Mouse (Mus musculus): ENCODE measurements at regions not wholly inside any gene's neighbourhood (a gene's known extent, or its start where the extent isn't known, plus 50 kb on each side); places are given as distances from the start of the nearest gene placed in this dataset.

DNA sequence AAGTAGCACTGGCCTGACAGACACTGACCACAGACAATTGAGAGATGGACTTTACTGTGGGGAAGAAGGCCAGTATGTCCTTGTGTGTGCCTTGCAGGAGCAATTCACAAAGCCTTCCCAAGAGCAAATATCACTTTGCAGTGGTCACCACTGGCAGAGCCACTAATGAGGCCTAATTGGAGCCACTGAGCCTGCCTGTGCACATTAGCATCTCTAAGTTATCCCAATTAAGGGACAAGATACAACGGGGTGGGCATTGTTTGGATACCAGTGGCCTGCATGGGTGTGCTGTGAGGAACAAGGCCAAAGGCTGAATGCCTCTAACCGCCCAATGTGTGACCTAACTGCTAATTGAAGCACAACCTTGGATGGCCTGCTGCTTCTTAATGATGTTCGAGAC is 433.4 kb upstream of the Ptbp2 start:
- H3K4me1 ChIP-seq (ENCODE audit: control insufficient read depth, insufficient read depth, low read length) = no peaks in the 10 kb centered on the region
- H3K4me2 ChIP-seq (ENCODE audit: low read depth, low read length) = no peak overlapping the region
- no peak overlapping the region for H3K9ac ChIP-seq (replicated peaks; ENCODE audit: low read length)
- 72% methylated on average over 3 of the region's 3 CpGs for WGBS
- DNase-seq (ENCODE audit: low spot score) (no peak), ATAC-seq (replicated peaks; ENCODE audit: insufficient number of reproducible peaks, low FRiP score, low TSS enrichment, low read depth) (no peak; the same call in 1 of the 2 replicates)
- H3K27me3 ChIP-seq (ENCODE audit: control insufficient read depth, insufficient read depth, low read length) = no peaks in the 10 kb centered on the region
- H3K36me3 ChIP-seq (replicated peaks; ENCODE audit: control insufficient read depth, insufficient read depth, low read depth, low read length) = no peaks in the 10 kb centered on the region
- H3K4me3 ChIP-seq (ENCODE audit: low read depth, low read length) = no peak overlapping the region
- no peak overlapping the region for H3K27ac ChIP-seq (replicated peaks; ENCODE audit: low read depth, low read length)
- no peaks in the 10 kb centered on the region for H3K9me3 ChIP-seq (replicated peaks; ENCODE audit: control insufficient read depth, low read length)

DNA sequence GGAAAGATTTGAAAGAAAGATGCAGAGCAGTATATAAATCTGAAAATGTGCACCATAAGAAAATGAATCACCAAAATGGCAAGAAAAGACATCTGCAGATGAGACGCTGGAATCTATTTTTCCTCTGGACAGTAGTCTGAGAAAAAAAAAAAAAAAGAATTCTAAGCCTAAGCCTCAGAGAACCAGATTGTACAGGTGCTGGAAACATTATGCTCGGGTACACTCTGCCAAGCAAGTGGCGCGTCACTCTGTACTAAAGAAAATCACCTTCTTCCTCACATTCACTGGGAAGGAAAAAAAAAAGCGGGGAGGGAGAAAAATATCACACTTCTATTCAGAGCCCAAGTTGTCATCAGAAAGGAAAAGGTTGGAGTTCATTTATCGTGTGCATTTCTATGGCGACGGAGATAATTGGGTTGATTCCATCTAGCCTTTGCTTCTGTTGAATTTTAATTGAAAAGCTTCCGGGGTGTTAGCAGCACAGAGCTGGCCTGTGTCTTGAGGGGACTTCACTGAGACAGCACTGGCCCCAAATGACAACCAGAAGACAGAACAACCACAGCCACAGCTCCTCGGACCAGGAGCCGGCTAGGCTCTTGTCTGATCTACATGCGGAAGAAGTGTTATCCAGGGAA is 430.5 kb upstream of the Ptbp2 start:
- no peaks in the 10 kb centered on the region for H3K27me3 ChIP-seq (ENCODE audit: control insufficient read depth, insufficient read depth, low read length)
- no peak overlapping the region for H3K9ac ChIP-seq (replicated peaks; ENCODE audit: low read length)
- H3K4me2 ChIP-seq (ENCODE audit: low read depth, low read length) = no peak overlapping the region
- no peak overlapping the region for H3K27ac ChIP-seq (replicated peaks; ENCODE audit: low read depth, low read length)
- no peak for ATAC-seq (replicated peaks; ENCODE audit: insufficient number of reproducible peaks, low FRiP score, low TSS enrichment, low read depth)
- no peaks in the 10 kb centered on the region for H3K9me3 ChIP-seq (replicated peaks; ENCODE audit: control insufficient read depth, low read length)
- no peak overlapping the region for H3K4me3 ChIP-seq (ENCODE audit: low read depth, low read length)
- H3K36me3 ChIP-seq (replicated peaks; ENCODE audit: control insufficient read depth, insufficient read depth, low read depth, low read length) = no peaks in the 10 kb centered on the region
- no peaks in the 10 kb centered on the region for H3K4me1 ChIP-seq (ENCODE audit: control insufficient read depth, insufficient read depth, low read length)
- 76% methylated on average over 12 of the region's 12 CpGs for WGBS
- no peak for DNase-seq (ENCODE audit: low spot score)

DNA sequence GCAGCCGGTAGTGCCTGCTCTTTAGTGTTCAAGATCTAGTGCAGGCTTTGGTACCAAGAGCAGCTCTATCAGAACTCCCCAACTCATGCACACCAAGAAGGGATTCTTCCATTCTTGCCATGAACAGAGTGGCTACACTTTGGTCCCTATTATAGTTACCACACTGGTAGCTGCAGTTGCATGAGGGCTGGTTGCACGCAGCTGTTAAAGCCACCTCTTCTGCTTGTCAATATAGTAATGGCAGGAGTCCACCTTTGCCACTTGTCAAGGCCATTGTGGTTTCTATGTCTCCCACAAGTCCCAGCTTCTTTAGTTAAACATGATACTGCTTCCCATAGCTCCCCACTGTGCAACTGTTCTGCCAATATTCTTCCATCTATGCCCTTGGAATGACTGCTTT is 415.1 kb upstream of the Ptbp2 start:
- H3K4me2 ChIP-seq (ENCODE audit: low read depth, low read length) = no peak overlapping the region
- H3K4me1 ChIP-seq (ENCODE audit: control insufficient read depth, insufficient read depth, low read length) = no peaks in the 10 kb centered on the region
- no peaks in the 10 kb centered on the region for H3K27me3 ChIP-seq (ENCODE audit: control insufficient read depth, insufficient read depth, low read length)
- H3K36me3 ChIP-seq (replicated peaks; ENCODE audit: control insufficient read depth, insufficient read depth, low read depth, low read length) = no peaks in the 10 kb centered on the region
- ATAC-seq (replicated peaks; ENCODE audit: insufficient number of reproducible peaks, low FRiP score, low TSS enrichment, low read depth) = no peak
- 95% methylated on average over 2 of the region's 2 CpGs for WGBS
- H3K9me3 ChIP-seq (replicated peaks; ENCODE audit: control insufficient read depth, low read length) = no peaks in the 10 kb centered on the region
- H3K4me3 ChIP-seq (ENCODE audit: low read depth, low read length) = no peak overlapping the region
- no peak overlapping the region for H3K9ac ChIP-seq (replicated peaks; ENCODE audit: low read length)
- DNase-seq (ENCODE audit: low spot score) = no peak
- H3K27ac ChIP-seq (replicated peaks; ENCODE audit: low read depth, low read length) = no peak overlapping the region

DNA sequence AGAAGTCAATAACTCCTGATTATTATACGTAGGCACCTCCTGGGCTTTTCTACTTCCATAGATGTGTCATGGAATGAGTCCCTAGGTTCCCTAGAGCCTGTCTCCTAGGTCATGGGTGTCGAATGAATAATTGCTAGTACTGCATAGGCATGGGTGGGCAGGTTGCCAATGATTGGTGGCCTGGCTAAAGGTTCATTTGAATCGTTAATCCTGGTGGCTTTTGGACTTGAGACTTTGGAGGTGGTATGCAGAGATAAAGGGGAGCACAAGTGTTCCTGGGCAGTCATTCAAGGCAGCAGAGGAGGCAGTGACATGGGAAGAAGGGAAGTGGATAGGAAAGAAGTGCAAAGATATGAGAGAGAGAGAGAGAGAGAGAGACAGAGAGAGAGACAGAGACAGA is 410.2 kb upstream of the Ptbp2 start:
- Histone ChIP-seq H3K4me3 (ENCODE audit: low read depth, low read length) (no peak overlapping the region), H3K27me3 (ENCODE audit: control insufficient read depth, insufficient read depth, low read length) (no peaks in the 10 kb centered on the region), H3K9me3 (replicated peaks; ENCODE audit: control insufficient read depth, low read length) (no peaks in the 10 kb centered on the region), H3K36me3 (replicated peaks; ENCODE audit: control insufficient read depth, insufficient read depth, low read depth, low read length) (no peaks in the 10 kb centered on the region), H3K4me2 (ENCODE audit: low read depth, low read length) (no peak overlapping the region), H3K4me1 (ENCODE audit: control insufficient read depth, insufficient read depth, low read length) (no peaks in the 10 kb centered on the region), H3K27ac (replicated peaks; ENCODE audit: low read depth, low read length) (no peak overlapping the region), H3K9ac (replicated peaks; ENCODE audit: low read length) (no peak overlapping the region)
- no peak for ATAC-seq (replicated peaks; ENCODE audit: insufficient number of reproducible peaks, low FRiP score, low TSS enrichment, low read depth)
- WGBS = 75% methylated on average over 3 of the region's 3 CpGs
- no peak for DNase-seq (ENCODE audit: low spot score)

DNA sequence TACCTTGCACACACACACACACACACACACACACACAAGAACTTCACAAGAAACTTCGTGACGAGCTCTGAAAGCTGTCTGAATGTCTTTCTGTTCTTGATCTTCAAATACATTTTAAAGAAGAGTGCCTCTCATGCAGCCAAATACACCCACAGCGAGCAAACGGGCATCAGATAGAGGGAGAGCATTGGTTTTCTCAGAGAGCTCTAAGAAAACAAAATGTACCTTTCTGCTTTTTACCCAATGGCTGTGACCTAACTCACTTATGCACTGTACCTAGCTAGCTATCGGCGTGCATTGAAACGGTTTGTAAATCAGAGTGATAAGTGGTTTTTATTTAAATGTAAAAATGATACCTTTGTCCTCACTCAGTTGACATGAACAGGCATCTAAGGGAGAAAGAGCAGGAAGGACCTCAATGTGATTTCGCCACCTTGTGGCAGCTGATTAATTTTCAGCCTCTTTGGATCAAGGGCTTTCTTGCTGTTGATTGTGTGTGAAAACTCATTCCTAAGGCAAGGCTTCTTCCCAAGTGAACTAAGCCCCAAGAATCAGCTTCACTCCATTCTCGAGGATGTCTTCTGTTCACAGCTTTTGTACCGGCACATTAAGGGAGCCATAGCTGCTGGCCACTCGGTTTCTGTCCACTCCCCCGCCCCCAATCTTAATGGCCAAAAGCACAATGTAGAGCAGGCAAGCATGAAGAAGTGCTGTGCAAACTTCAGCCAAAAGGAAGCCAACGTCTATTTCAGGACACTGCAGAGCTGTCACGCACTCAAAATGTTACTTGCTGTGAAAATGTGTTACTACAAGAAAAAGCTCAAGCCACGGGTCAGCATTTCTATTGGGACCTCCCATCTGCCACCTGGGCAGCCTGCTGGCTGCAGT is 408.4 kb upstream of the Ptbp2 start:
- Histone ChIP-seq H3K4me3 (ENCODE audit: low read depth, low read length) (no peak overlapping the region), H3K4me1 (ENCODE audit: control insufficient read depth, insufficient read depth, low read length) (no peaks in the 10 kb centered on the region), H3K36me3 (replicated peaks; ENCODE audit: control insufficient read depth, insufficient read depth, low read depth, low read length) (no peaks in the 10 kb centered on the region), H3K27me3 (ENCODE audit: control insufficient read depth, insufficient read depth, low read length) (no peaks in the 10 kb centered on the region), H3K4me2 (ENCODE audit: low read depth, low read length) (no peak overlapping the region), H3K27ac (replicated peaks; ENCODE audit: low read depth, low read length) (no peak overlapping the region), H3K9ac (replicated peaks; ENCODE audit: low read length) (no peak overlapping the region), H3K9me3 (replicated peaks; ENCODE audit: control insufficient read depth, low read length) (no peaks in the 10 kb centered on the region)
- WGBS = 45% methylated on average over 15 of the region's 15 CpGs
- ATAC-seq (replicated peaks; ENCODE audit: insufficient number of reproducible peaks, low FRiP score, low TSS enrichment, low read depth) (no peak), DNase-seq (ENCODE audit: low spot score) (peak; percentile 78)

DNA sequence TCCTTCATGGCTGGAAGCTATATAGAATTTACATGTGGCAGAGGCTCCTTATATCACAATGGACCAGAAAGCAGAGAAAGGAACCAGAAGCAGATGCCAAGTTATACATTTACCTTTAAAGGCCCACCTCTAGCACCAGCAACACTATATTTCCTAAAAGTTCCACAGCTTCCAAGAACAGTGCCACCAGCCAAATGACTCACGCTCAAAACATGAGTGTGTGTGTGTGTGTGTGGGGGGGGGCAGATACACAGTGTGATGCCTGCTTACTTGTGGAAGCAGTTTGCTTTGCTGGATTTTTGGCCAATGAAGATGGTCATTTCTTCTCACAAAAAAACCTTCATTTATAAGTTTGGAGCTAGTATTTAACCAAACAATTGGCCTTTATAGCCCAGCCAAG is 405.3 kb upstream of the Ptbp2 start:
- Histone ChIP-seq H3K9ac (replicated peaks; ENCODE audit: low read length) (no peak overlapping the region), H3K27ac (replicated peaks; ENCODE audit: low read depth, low read length) (no peak overlapping the region), H3K27me3 (ENCODE audit: control insufficient read depth, insufficient read depth, low read length) (no peaks in the 10 kb centered on the region), H3K9me3 (replicated peaks; ENCODE audit: control insufficient read depth, low read length) (no peaks in the 10 kb centered on the region), H3K36me3 (replicated peaks; ENCODE audit: control insufficient read depth, insufficient read depth, low read depth, low read length) (no peaks in the 10 kb centered on the region), H3K4me3 (ENCODE audit: low read depth, low read length) (no peak overlapping the region), H3K4me2 (ENCODE audit: low read depth, low read length) (no peak overlapping the region), H3K4me1 (ENCODE audit: control insufficient read depth, insufficient read depth, low read length) (no peaks in the 10 kb centered on the region)
- DNase-seq (ENCODE audit: low spot score) (no peak), ATAC-seq (replicated peaks; ENCODE audit: insufficient number of reproducible peaks, low FRiP score, low TSS enrichment, low read depth) (no peak)
- WGBS = 97% methylated on average over 1 of the region's 1 CpGs

DNA sequence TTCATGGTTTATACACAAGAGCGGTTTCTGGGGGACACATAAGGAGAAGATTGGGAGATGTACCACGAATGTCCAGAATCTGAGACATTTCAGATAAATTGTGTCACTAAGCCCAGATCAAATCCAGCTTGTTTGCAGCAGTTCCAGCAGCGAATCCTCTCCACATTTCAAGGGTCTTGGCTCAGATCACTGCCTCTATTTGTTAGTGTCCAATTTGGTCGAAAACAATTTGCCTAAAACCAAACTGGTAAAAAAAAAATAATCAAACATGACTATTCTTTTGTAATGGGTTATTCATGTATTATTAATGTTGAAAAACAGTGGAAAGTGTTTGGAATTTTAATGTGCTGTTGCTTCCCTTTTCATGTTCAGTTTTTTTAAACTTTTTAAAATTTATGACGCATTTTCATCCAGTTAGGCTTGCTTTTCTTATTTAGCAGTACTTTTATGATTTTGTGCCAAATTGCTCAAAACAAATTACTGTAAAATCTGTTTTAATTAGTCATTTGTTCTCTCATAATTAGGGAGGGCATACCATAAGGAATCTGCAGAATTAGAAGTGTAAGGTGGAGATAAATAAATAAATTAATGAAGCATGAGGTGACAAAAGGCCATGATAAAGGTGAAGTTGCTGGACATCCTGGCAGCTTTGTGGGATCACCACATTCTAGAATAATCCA is 396.8 kb upstream of the Ptbp2 start:
- Histone ChIP-seq H3K27me3 (ENCODE audit: control insufficient read depth, insufficient read depth, low read length) (no peaks in the 10 kb centered on the region), H3K9ac (replicated peaks; ENCODE audit: low read length) (no peak overlapping the region), H3K4me3 (ENCODE audit: low read depth, low read length) (no peak overlapping the region), H3K9me3 (replicated peaks; ENCODE audit: control insufficient read depth, low read length) (no peaks in the 10 kb centered on the region), H3K4me2 (ENCODE audit: low read depth, low read length) (no peak overlapping the region), H3K27ac (replicated peaks; ENCODE audit: low read depth, low read length) (no peak overlapping the region), H3K36me3 (replicated peaks; ENCODE audit: control insufficient read depth, insufficient read depth, low read depth, low read length) (no peaks in the 10 kb centered on the region), H3K4me1 (ENCODE audit: control insufficient read depth, insufficient read depth, low read length) (no peaks in the 10 kb centered on the region)
- no peak for DNase-seq (ENCODE audit: low spot score)
- WGBS = 83% methylated on average over 5 of the region's 5 CpGs
- no peak for ATAC-seq (replicated peaks; ENCODE audit: insufficient number of reproducible peaks, low FRiP score, low TSS enrichment, low read depth)

DNA sequence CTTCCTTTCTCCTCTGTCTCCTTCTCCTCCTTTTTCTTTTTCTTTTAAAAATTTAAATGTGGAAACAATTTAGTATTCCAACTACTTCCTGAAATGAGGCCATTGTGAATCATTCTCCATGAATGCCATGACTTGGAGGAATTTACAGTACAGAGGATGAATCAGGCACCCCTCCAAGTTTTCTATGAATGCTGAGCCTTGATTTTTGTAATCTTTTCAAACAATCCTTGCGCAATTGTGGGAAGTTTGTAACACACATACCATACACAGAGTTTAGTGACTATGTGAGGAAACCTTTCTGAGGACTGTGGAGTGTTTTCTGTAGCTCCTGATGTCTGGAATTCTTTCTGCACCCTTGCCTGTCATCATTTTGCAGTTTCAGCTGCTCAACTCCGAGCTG is 391.4 kb upstream of the Ptbp2 start:
- H3K27ac ChIP-seq (replicated peaks; ENCODE audit: low read depth, low read length) = no peak overlapping the region
- no peaks in the 10 kb centered on the region for H3K9me3 ChIP-seq (replicated peaks; ENCODE audit: control insufficient read depth, low read length)
- H3K4me1 ChIP-seq (ENCODE audit: control insufficient read depth, insufficient read depth, low read length) = no peaks in the 10 kb centered on the region
- H3K9ac ChIP-seq (replicated peaks; ENCODE audit: low read length) = no peak overlapping the region
- ATAC-seq (replicated peaks; ENCODE audit: insufficient number of reproducible peaks, low FRiP score, low TSS enrichment, low read depth) (no peak), DNase-seq (ENCODE audit: low spot score) (no peak)
- H3K27me3 ChIP-seq (ENCODE audit: control insufficient read depth, insufficient read depth, low read length) = no peaks in the 10 kb centered on the region
- H3K4me2 ChIP-seq (ENCODE audit: low read depth, low read length) = no peak overlapping the region
- H3K4me3 ChIP-seq (ENCODE audit: low read depth, low read length) = no peak overlapping the region
- no peaks in the 10 kb centered on the region for H3K36me3 ChIP-seq (replicated peaks; ENCODE audit: control insufficient read depth, insufficient read depth, low read depth, low read length)
- WGBS = 62% methylated on average over 2 of the region's 2 CpGs
